Mouse (Mus musculus): ENCODE measurements around the gene Pgs1.

Gene Pgs1

GRCm38 (mm10) chr11:118003176-118003575 lies 17.1 kb downstream of the Pgs1 start:
- DNase-seq (ENCODE audit: low spot score) = no peak

GRCm38 (mm10) chr11:118003718-118004117 lies 17.6 kb downstream of the Pgs1 start:
- DNase-seq (ENCODE audit: low spot score) = no peak

GRCm38 (mm10) chr11:118004217-118004616 lies 18.1 kb downstream of the Pgs1 start:
- DNase-seq (ENCODE audit: low spot score) = no peak

- DNase-seq (ENCODE audit: low spot score) = no peak
Observed at GRCm38 (mm10) chr11:118007460-118008143, 21.5 kb downstream of the Pgs1 start.

DNA sequence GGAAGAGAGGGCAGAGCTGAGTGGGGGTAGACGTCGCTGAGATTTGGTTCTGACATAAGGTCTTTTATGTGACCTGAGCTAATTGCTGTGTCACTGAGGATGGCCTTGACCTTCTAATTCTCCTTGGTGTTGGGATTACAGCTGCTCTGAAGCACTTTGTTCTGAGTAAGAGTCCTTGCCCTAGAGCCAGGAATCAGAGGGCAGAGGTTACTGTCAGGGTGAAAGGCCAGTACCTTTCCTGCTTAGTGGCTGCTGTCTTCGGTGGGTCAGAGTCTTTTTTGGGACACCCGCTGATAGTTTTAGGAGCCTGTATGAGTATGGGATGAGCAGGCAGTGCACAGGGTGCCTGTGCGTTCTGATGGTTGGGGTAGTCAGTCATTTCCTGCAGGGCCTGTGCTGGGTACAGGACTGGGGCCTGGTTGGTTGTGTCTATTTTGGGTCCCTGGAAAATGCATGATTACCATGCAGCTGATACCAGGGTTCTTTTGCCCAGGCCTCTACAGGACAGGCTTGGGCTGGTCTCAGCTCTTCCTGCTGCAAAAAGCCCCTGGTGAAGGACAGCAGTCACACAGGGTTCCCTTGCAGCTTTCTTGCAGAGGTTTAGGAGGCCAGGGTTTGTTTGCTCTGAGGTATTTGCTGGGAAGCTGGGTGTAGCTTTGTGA lies 22.2 kb downstream of the Pgs1 start:
- no peak for DNase-seq (ENCODE audit: low spot score)

DNA sequence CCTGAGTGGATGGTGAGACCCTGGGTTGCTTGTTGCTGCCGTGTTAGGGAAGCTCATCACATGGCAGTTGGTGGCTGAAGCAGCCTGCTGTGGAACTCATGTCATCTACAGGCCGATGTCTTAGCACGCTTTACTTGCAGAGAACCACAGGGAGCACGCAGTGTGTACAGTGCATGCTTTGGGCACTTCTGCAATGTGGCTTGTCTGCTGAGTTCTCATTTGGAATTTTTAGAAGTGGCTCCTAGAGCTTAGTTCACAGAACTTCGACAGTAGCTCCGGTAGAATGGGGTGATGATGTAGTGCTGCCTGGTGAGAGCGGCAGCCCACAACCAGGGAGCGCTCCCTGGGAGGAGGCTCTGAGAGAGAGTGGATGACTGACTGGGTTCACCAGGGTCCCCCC lies 22.8 kb downstream of the Pgs1 start:
- no peak for DNase-seq (ENCODE audit: low spot score)

DNA sequence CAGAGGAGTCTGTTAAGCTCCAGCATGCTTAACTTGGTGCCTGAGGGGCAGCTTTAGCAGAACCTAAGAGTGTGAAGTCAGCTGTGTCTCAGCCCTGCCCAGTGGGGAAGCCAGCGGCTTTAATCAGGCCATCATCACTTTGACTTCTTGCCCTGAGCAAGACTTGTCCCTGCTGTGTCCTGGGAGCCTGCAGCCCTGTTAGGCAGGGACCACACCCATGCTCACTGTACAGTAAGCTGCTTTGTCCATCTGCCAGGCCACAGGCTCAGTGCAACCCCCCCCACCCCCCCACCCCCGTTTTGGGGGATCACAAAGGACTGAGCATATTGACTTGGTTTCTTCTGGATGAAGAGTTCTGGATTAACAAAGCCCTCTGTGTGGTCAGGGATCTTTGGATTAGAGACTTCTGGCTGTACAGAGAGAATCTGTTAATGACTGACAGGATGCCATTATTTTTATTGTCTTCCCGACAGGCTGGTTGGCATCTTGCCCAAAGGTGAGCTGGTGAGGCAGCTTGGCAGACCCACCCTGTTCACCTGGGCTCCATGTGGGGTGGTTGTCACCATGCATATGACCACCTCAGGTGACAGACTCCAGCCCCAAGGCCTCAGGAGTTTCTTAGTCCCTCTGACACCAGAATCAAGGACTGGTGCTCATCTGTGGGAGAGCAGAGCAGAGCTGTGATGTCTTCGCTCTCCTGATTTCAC lies 23.9 kb downstream of the Pgs1 start:
- no peak for DNase-seq (ENCODE audit: low spot score)

GRCm38 (mm10) chr11:118012595-118012994 lies 26.5 kb downstream of the Pgs1 start:
- no peak for DNase-seq (ENCODE audit: low spot score)

DNA sequence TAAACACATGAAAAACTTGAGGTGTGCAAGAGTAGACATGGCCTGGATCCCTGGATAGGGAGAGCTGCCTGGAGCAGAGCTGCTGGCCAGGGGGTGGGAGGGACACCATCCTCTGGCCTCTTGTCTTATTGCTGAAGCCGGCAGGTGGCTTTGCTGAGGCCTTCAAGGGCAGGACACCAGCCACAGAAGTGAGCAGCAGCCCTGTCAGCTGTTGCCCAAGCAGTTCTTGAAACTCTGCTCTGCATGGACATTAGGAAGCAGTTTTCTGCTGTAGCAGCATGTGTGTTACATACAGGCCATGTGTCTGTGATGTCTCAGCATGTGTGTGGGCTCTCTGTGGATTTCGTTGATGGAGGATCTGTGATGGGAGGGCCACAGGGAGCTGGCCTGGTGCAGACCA lies 27.2 kb downstream of the Pgs1 start:
- no peak for DNase-seq (ENCODE audit: low spot score)

- peak; percentile 22 for DNase-seq (ENCODE audit: low spot score)
Observed at GRCm38 (mm10) chr11:118014391-118014995, 28.4 kb downstream of the Pgs1 start.

DNA sequence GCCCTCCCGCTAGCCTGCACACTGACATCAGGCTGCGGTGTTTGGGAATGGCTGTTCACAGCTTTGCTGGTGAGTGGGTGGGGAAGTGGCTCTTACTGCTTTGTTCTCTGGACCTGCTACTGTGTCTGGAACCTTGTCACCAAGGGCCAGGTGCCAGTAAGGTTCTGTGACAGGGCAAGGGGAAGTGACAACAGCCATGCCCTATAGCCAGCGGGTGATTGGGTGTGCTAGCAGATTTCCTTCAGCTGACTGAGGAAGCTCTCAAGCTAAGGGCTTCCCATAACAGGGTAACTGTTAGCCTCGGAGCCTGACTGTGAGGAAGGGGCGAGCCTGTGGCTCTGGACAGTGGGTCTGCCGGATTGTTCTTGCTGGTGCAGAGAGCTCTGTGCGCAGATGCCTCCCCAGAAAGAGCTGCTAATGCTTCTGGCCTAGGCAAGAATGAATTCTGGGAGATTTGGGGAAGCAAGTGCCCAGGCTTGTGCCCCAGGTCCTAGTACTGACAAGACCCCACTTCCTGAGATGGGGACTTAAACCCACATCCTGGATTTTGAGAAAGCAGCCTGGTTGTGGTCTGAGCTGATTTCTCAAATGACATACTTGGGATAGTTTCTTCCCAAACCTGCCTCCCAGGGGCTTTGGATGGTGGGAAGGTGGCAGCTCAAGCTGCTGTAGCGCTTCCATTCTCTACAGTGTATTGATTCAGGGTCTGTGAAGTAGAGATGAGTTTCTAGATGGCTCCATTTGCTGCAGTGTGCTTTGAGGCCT lies 29.5 kb downstream of the Pgs1 start:
- no peak for DNase-seq (ENCODE audit: low spot score)

DNA sequence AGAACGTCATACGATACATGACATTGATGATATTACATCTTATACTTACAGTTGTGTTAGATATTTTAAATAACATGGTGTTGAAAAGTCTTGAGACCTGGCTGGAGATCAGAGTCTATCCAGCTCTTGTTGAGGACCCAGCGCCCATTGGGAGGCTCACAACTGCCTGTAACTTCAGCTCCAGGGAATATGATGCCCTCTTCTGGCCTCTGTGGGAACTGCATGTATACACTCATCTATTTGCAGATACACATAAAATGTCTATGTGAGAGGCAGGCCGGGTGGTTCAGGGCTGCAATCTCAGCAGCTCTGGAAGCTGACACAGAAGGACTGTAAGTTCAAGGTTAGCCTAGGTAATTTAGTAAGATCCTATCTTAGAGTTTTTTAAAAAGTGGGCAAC lies 32.2 kb downstream of the Pgs1 start:
- DNase-seq (ENCODE audit: low spot score) = peak; percentile 26

DNA sequence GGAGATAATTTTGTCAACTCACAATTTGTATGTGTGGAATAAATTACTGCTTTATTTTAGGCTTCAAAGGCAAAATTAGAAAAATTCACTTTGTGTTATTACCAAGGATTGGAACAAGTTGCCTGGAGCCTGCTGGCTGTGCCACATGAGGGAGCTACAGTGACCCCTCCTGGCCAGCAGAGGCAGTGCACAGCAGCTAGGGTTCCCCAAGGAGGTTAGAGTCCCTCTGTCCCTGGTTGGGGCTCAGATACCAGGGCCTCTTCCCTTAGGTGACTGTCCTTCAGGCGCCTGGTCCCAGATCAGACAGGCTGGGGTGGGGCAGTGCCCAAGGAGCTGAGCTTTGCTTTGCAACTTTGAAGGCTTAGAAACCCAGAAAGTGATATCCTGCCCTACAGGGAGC lies 35.7 kb downstream of the Pgs1 start:
- peak; percentile 51 for DNase-seq (ENCODE audit: low spot score)

DNA sequence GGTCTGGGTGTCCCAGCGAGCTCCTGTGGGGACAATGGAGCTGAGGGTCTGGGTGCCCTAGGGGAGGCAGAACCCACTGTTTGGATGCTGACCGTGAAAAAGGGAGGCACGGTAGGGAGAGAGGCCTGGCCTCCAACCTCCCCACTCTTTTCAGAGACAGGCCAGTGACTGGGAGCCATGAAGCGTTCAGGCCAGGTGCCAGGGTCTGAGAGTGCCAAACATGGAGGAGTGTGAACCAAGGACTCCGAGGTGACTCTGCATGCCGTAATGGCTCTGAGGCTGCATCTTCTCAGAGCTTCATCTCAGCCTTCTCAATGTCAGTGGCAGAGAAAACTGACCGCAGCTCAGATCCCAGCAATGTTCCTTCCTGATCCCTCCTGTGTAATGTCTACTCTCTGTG lies 37.4 kb downstream of the Pgs1 start:
- DNase-seq (ENCODE audit: low spot score) = no peak

DNA sequence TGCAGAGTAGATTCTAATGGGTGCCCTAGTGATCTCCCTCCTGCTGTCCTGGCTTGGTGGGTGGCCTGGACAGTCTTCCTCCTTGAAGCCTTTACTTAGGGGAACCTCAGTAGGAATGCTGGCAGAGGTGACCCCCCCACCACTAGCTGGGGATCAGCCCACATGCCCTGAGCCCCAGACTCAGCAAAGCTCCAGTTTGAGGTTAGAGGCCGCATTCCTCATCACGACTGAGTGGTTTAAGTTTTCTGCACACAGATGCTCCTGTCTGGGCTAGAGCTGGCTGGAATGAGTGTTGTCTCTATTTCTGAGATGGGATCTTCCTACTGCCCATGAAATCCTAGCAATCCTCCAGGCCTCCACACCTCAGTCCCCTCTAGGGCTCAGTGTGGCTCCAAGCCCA lies 38.0 kb downstream of the Pgs1 start:
- no peak for DNase-seq (ENCODE audit: low spot score)

DNA sequence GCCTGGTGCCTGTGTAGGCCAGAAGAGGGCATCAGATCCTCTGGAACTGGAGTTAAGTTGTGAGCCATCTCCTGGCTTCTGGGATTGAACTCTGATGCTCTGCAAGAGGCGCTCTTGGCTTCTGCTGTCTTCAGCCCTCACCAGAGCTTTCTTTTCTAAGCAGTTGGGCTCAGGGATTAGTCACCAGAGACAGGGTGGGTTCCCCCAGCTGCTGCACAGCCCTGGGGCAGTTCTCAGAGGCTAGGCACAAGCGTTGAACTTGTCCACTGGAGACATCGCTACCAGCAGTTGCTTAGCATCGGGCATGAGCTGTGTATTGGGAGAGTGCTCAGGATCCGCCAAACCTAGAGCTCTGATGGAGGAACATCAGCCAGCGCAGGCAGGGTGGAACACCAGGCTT lies 43.1 kb downstream of the Pgs1 start:
- no peak for DNase-seq (ENCODE audit: low spot score)

DNA sequence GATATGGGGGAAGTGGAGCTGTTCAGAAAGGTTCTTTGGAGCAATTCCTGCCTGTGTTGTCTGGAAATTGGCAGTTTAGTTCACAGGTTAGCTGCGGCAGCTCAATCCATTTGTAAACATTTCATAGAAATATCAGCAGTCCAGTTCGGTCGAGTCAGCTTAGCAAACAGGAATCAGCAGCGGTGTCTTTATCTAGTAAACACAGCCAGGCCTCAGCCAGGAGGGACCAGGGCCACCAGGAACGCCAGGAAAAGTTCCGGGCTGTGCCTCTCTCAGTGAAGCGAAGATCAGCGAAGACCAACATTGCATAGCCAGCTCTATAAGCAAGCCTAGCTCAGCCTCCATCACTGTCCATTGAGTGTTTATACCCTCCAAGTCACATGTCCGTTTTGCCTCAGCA lies 45.0 kb downstream of the Pgs1 start:
- DNase-seq (ENCODE audit: low spot score) = no peak

DNA sequence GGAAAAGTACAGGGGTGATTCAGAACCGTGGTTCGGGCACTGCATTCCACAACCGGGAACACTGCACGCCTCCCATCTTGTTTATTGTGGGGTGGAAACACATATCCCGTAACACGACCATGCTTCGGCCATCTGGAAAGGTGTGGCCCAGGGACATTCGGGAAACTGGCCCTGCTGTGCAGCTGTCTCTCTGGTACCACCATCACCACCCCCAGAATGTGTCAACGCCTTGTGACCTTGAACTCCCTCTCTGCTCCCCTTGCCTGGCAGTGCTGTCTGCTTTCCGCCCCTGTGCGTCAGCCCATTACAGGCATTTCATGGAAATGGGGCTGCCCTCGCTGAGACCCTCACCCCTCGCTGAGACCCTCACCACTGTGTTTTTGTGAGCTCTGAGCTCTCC lies 48.3 kb downstream of the Pgs1 start:
- DNase-seq (ENCODE audit: low spot score) = no peak

- no peak for DNase-seq (ENCODE audit: low spot score)
Observed at GRCm38 (mm10) chr11:118035068-118035467, 49.0 kb downstream of the Pgs1 start.

- no peak for DNase-seq (ENCODE audit: low spot score)
Observed at GRCm38 (mm10) chr11:118042791-118043190, 56.7 kb downstream of the Pgs1 start.

GRCm38 (mm10) chr11:118043293-118043907 lies 57.3 kb downstream of the Pgs1 start:
- no peak for DNase-seq (ENCODE audit: low spot score)

DNA sequence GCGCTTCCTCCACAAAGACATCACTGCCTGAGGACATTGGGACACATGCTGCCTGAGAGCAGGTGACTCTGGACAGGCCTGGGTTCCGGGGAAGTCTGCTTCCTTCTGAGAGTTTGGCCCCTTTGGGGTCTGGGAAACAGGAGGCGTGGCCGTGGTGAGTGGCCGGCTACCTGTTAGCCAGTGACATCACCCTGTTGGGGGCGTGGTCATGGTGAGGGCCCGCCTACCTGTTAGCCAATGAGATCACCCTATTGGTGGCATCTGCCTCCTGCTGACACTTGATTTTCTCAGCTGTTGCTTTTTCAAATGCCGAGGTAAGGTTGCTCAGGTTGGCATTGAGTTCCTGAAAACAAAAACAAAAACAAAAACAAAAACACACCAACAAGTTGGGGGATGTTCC lies 63.5 kb downstream of the Pgs1 start:
- DNase-seq (ENCODE audit: low spot score) = no peak

Data from spleen, adult 12 weeks (tissue).